Mouse (Mus musculus) embryonic facial prominence, embryonic 15.5 days (tissue): ENCODE results near the gene Sphk1. TPM values are rescaled to one million over a fixed set of nuclear protein-coding genes. Genes with fewer than 3 reads are reported as not detected.

Experiments
- ATAC-seq: fragments of 200-750 bp; cut with Nextera tagmentation; 2 replicates; pipeline ENCODE4 v1.8.0; 2017; ENCODE audit warnings: low read depth, moderate TSS enrichment; ENCODE audit not compliant: insufficient number of reproducible peaks, low FRiP score, low TSS enrichment
- H3K27ac ChIP-seq: fragments of 300-500 bp; sonication (generic); replicated peaks from 2 replicates; pipeline ENCODE4 v1.5.1; 2015; ENCODE audit warnings: mild to moderate bottlenecking, inconsistent platforms
- H3K27me3 ChIP-seq: fragments of 300-500 bp; sonication (generic); 2 replicates; pipeline ENCODE4 v1.6.1; 2015; ENCODE audit warnings: inconsistent platforms
- H3K36me3 ChIP-seq: fragments of 300-500 bp; sonication (generic); 2 replicates; pipeline ENCODE4 v1.6.1; 2015; ENCODE audit warnings: mild to moderate bottlenecking, inconsistent platforms
- H3K4me1 ChIP-seq: fragments of 300-500 bp; sonication (generic); 2 replicates; pipeline ENCODE4 v1.6.1; 2015; ENCODE audit warnings: inconsistent platforms
- H3K4me2 ChIP-seq: fragments of 300-500 bp; sonication (generic); replicated peaks from 2 replicates; pipeline ENCODE4 v1.6.1; 2015; ENCODE audit warnings: mild to moderate bottlenecking, inconsistent platforms
- H3K4me3 ChIP-seq: fragments of 300-500 bp; sonication (generic); replicated peaks from 2 replicates; pipeline ENCODE4 v1.5.1; 2015; ENCODE audit warnings: mild to moderate bottlenecking, inconsistent platforms
- H3K9ac ChIP-seq: fragments of 300-500 bp; sonication (generic); 2 replicates; pipeline ENCODE4 v1.6.1; 2015; ENCODE audit warnings: inconsistent platforms
- H3K9me3 ChIP-seq: fragments of 300-500 bp; sonication (generic); replicated peaks from 2 replicates; pipeline ENCODE4 v1.6.1; 2016; ENCODE audit warnings: inconsistent platforms
- WGBS: fragments of 180-500 bp; shearing (Covaris S2); methylation state at CpG from one replicate; pipeline ENCODE4 v1.1.7; 2015; 5-methylcytosine and 5-hydroxymethylcytosine counted together
- polyA plus RNA-seq: library from polyadenylated mRNA; unstranded; fragments of >200 nt; fragmentation: Nextera tagmentation; extraction: Ambion mirVana; gene quantifications from 2 replicates; pipeline ENCODE4 v1.2.1, GENCODE M21; 2015

Sphk1 gene
- polyA plus RNA-seq, 1 experiment from 2014 or later = 12.3 TPM

GRCm38 (mm10) chr11:116511301-116511868 lies 19.3 kb upstream of the Sphk1 start:
- Histone ChIP-seq H3K36me3 (no peaks in the 10 kb centered on the region), H3K4me2 (no peak overlapping the region), H3K27ac (no peak overlapping the region), H3K27me3 (no peaks in the 10 kb centered on the region), H3K9me3 (no peaks in the 10 kb centered on the region), H3K9ac (no peak overlapping the region), H3K4me3 (no peak overlapping the region), H3K4me1 (peaks cover 7% of the 10 kb centered on the region)
- ATAC-seq = no peak
- WGBS = 65% methylated on average over 7 of the region's 7 CpGs

GRCm38 (mm10) chr11:116512154-116512553 lies 18.6 kb upstream of the Sphk1 start:
- Histone ChIP-seq H3K9me3 (no peaks in the 10 kb centered on the region), H3K27ac (no peak overlapping the region), H3K9ac (no peak overlapping the region), H3K4me3 (no peak overlapping the region), H3K27me3 (no peaks in the 10 kb centered on the region), H3K4me1 (peaks cover 7% of the 10 kb centered on the region), H3K36me3 (no peaks in the 10 kb centered on the region), H3K4me2 (no peak overlapping the region)
- WGBS = 89% methylated on average over 7 of the region's 7 CpGs
- no peak for ATAC-seq

- no peak for ATAC-seq
- Histone ChIP-seq H3K4me3 (no peak overlapping the region), H3K4me2 (no peak overlapping the region), H3K27me3 (no peaks in the 10 kb centered on the region), H3K4me1 (peaks cover 10% of the 10 kb centered on the region), H3K9me3 (no peaks in the 10 kb centered on the region), H3K9ac (no peak overlapping the region), H3K27ac (no peak overlapping the region), H3K36me3 (no peaks in the 10 kb centered on the region)
- 78% methylated on average over 6 of the region's 6 CpGs for WGBS
Measured at GRCm38 (mm10) chr11:116512987-116513386, 17.7 kb upstream of the Sphk1 start.

GRCm38 (mm10) chr11:116513531-116514038 lies 17.1 kb upstream of the Sphk1 start:
- ATAC-seq = no peak
- 65% methylated on average over 4 of the region's 4 CpGs for WGBS
- no peak overlapping the region for H3K27ac ChIP-seq

GRCm38 (mm10) chr11:116515330-116516020 lies 15.2 kb upstream of the Sphk1 start:
- peaks cover 16% of the 10 kb centered on the region for H3K4me1 ChIP-seq
- no peak overlapping the region for H3K4me3 ChIP-seq
- H3K9me3 ChIP-seq = no peaks in the 10 kb centered on the region
- H3K4me2 ChIP-seq = 0 out of 2 replicates have a peak overlapping the region, but pooled peaks have one; percentile 12
- no peaks in the 10 kb centered on the region for H3K36me3 ChIP-seq
- H3K27ac ChIP-seq = no peak overlapping the region
- 15% methylated on average over 24 of the region's 24 CpGs for WGBS
- no peak overlapping the region for H3K9ac ChIP-seq
- ATAC-seq = no peak
- no peaks in the 10 kb centered on the region for H3K27me3 ChIP-seq

More at GRCm38 (mm10) chr11:116513531-116514038, 17.1 kb upstream of the Sphk1 start:
- H3K4me3 ChIP-seq = no peak overlapping the region
- no peaks in the 10 kb centered on the region for H3K27me3 ChIP-seq
- peaks cover 16% of the 10 kb centered on the region for H3K4me1 ChIP-seq
- H3K9ac ChIP-seq = no peak overlapping the region
- no peak overlapping the region for H3K4me2 ChIP-seq
- no peaks in the 10 kb centered on the region for H3K9me3 ChIP-seq
- no peaks in the 10 kb centered on the region for H3K36me3 ChIP-seq

- ATAC-seq = peak; percentile 58; the same call in 1 of the 2 replicates
- no peaks in the 10 kb centered on the region for H3K9me3 ChIP-seq
- no peak overlapping the region for H3K4me2 ChIP-seq
- H3K36me3 ChIP-seq = no peaks in the 10 kb centered on the region
- H3K27ac ChIP-seq = no peak overlapping the region
- H3K9ac ChIP-seq = no peak overlapping the region
- no peak overlapping the region for H3K4me3 ChIP-seq
- peaks cover 25% of the 10 kb centered on the region for H3K4me1 ChIP-seq
- 33% methylated on average over 8 of the region's 8 CpGs for WGBS
- H3K27me3 ChIP-seq = no peaks in the 10 kb centered on the region
Measured at GRCm38 (mm10) chr11:116518482-116518881, 12.2 kb upstream of the Sphk1 start.

GRCm38 (mm10) chr11:116521143-116521542 lies 9.6 kb upstream of the Sphk1 start:
- 62% methylated on average over 3 of the region's 3 CpGs for WGBS
- Histone ChIP-seq H3K27me3 (no peaks in the 10 kb centered on the region), H3K36me3 (no peaks in the 10 kb centered on the region), H3K9me3 (no peaks in the 10 kb centered on the region), H3K4me1 (peaks cover 28% of the 10 kb centered on the region), H3K4me2 (no peak overlapping the region), H3K9ac (no peak overlapping the region), H3K27ac (no peak overlapping the region), H3K4me3 (no peak overlapping the region)
- ATAC-seq = no peak

GRCm38 (mm10) chr11:116522046-116522445 lies 8.7 kb upstream of the Sphk1 start:
- ATAC-seq = no peak

GRCm38 (mm10) chr11:116522886-116523698 lies 7.6 kb upstream of the Sphk1 start:
- Histone ChIP-seq H3K9me3 (no peaks in the 10 kb centered on the region), H3K4me1 (peaks cover 23% of the 10 kb centered on the region), H3K27ac (peak overlapping the region; percentile 82), H3K4me2 (0 out of 2 replicates have a peak overlapping the region, but pooled peaks have one; percentile 10), H3K27me3 (no peaks in the 10 kb centered on the region), H3K36me3 (no peaks in the 10 kb centered on the region), H3K4me3 (no peak overlapping the region), H3K9ac (no peak overlapping the region)
- WGBS = 37% methylated on average over 16 of the region's 16 CpGs
- no peak for ATAC-seq

More at GRCm38 (mm10) chr11:116522046-116522445, 8.7 kb upstream of the Sphk1 start:
- H3K27me3 ChIP-seq = no peaks in the 10 kb centered on the region
- no peak overlapping the region for H3K4me2 ChIP-seq
- H3K9ac ChIP-seq = no peak overlapping the region
- H3K4me3 ChIP-seq = no peak overlapping the region
- H3K27ac ChIP-seq = no peak overlapping the region
- H3K4me1 ChIP-seq = peaks cover 28% of the 10 kb centered on the region
- 87% methylated on average over 3 of the region's 3 CpGs for WGBS
- H3K36me3 ChIP-seq = no peaks in the 10 kb centered on the region
- H3K9me3 ChIP-seq = no peaks in the 10 kb centered on the region

GRCm38 (mm10) chr11:116523699-116524189 lies 7.0 kb upstream of the Sphk1 start:
- WGBS = 32% methylated on average over 5 of the region's 5 CpGs

More at GRCm38 (mm10) chr11:116523699-116524189, 7.0 kb upstream of the Sphk1 start:
- ATAC-seq = peak; percentile 81
- H3K9ac ChIP-seq = no peak overlapping the region
- H3K27ac ChIP-seq = peak overlapping the region; percentile 82
- H3K4me1 ChIP-seq = peaks cover 18% of the 10 kb centered on the region
- H3K9me3 ChIP-seq = no peaks in the 10 kb centered on the region
- H3K4me2 ChIP-seq = 0 out of 2 replicates have a peak overlapping the region, but pooled peaks have one; percentile 10
- no peak overlapping the region for H3K4me3 ChIP-seq
- H3K36me3 ChIP-seq = no peaks in the 10 kb centered on the region
- no peaks in the 10 kb centered on the region for H3K27me3 ChIP-seq
